ENCODE assay signal across 7 mouse cellular contexts in genomic region chr4:53631316-53632010, GRCm38 (mm10). TPM values are rescaled to one million over a fixed set of nuclear protein-coding genes. Genes with fewer than 3 reads are reported as not detected.
DNase-seq lines count a peak whose midpoint lies in the region; ATAC-seq lines count a peak whose summit lies in the region.

Gene Fsd1l (plus strand): TSS chr4:53631471.

- H3K36me3 ChIP-seq in embryonic facial prominence, embryonic 12.5 days, result no peaks in the 10 kb centered on the region
- no peaks in the 10 kb centered on the region for H3K36me3 ChIP-seq in limb, embryonic 12.5 days
- H3K36me3 ChIP-seq in midbrain, embryonic 13.5 days, result no peaks in the 10 kb centered on the region

- H3K27ac ChIP-seq in embryonic facial prominence, embryonic 12.5 days, result peak within 1 kb of the TSS; percentile 74
- peak within 1 kb of the TSS; percentile 70 for H3K27ac ChIP-seq in limb, embryonic 12.5 days
- H3K27ac ChIP-seq in midbrain, embryonic 13.5 days, result peak within 1 kb of the TSS; percentile 93

- H3K9ac ChIP-seq in embryonic facial prominence, embryonic 12.5 days, result peak within 1 kb of the TSS; percentile 81
- peak within 1 kb of the TSS; percentile 88 for H3K9ac ChIP-seq in limb, embryonic 12.5 days (replicated peaks)
- peak within 1 kb of the TSS; percentile 73 for H3K9ac ChIP-seq in midbrain, embryonic 13.5 days (replicated peaks)

- peaks cover 6% of the 10 kb centered on the region; the same call in 1 of the 2 replicates for H3K4me1 ChIP-seq in embryonic facial prominence, embryonic 12.5 days
- H3K4me1 ChIP-seq in limb, embryonic 12.5 days (replicated peaks), result peaks cover 9% of the 10 kb centered on the region
- peaks cover 49% of the 10 kb centered on the region for H3K4me1 ChIP-seq in midbrain, embryonic 13.5 days (replicated peaks)

- peak within 1 kb of the TSS; percentile 63 for H3K4me2 ChIP-seq in embryonic facial prominence, embryonic 12.5 days (replicated peaks)
- H3K4me2 ChIP-seq in limb, embryonic 12.5 days, result peak within 1 kb of the TSS; percentile 65
- H3K4me2 ChIP-seq in midbrain, embryonic 13.5 days (replicated peaks), result peak within 1 kb of the TSS; percentile 62

- H3K4me3 ChIP-seq in embryonic facial prominence, embryonic 12.5 days, result peak within 1 kb of the TSS; percentile 84
- peak within 1 kb of the TSS; percentile 85 for H3K4me3 ChIP-seq in limb, embryonic 12.5 days (replicated peaks)
- H3K4me3 ChIP-seq in midbrain, embryonic 13.5 days (replicated peaks), result peak within 1 kb of the TSS; percentile 82

- WGBS in embryonic facial prominence, embryonic 12.5 days, result under 1% methylated on average over 87 of the region's 88 CpGs
- WGBS in limb, embryonic 12.5 days, result under 1% methylated on average over 69 of the region's 88 CpGs
- under 1% methylated on average over 70 of the region's 88 CpGs for WGBS in midbrain, embryonic 13.5 days

- H3K9me3 ChIP-seq in embryonic facial prominence, embryonic 12.5 days, result no peaks in the 10 kb centered on the region
- no peaks in the 10 kb centered on the region for H3K9me3 ChIP-seq in limb, embryonic 12.5 days
- no peaks in the 10 kb centered on the region for H3K9me3 ChIP-seq in midbrain, embryonic 13.5 days

- peak; percentile 26 to 66 for DNase-seq in adrenal gland, postnatal 4 days (ENCODE audit: low spot score in 2 of 2)
- peak; percentile 84 to 85 for DNase-seq in heart, adult 18-20 months
- DNase-seq in kidney, adult 18-20 months, result peak; percentile 70
- peak; percentile 17 to 41 for DNase-seq in spleen, adult 18-20 months

- H3K27me3 ChIP-seq in embryonic facial prominence, embryonic 12.5 days, result no peaks in the 10 kb centered on the region
- no peaks in the 10 kb centered on the region for H3K27me3 ChIP-seq in limb, embryonic 12.5 days
- no peaks in the 10 kb centered on the region for H3K27me3 ChIP-seq in midbrain, embryonic 13.5 days

- peak; percentile 81 for ATAC-seq in embryonic facial prominence, embryonic 12.5 days (ENCODE audit: insufficient number of reproducible peaks, insufficient read depth, low FRiP score, low TSS enrichment)
- peak; percentile 81 for ATAC-seq in limb, embryonic 12.5 days (ENCODE audit: insufficient number of reproducible peaks, insufficient read depth, low FRiP score, low TSS enrichment, low read depth)
- peak; percentile 92 for ATAC-seq in midbrain, embryonic 13.5 days

RNA-seq across cellular contexts. Expression of gene Fsd1l, which starts in this region (rescaled TPM):
- 10 to 100 TPM; 14.1 to 17.0 TPM for total RNA-seq in adrenal gland, postnatal 4 days (2021)
- 17.1 and 18.2 TPM in 2 replicates for polyA plus RNA-seq in embryonic facial prominence, embryonic 12.5 days (2016; fragmentation: Nextera tagmentation; extraction: Ambion mirVana)
- 10 to 100 TPM; 53.2 to 53.4 TPM for total RNA-seq in heart, adult 18-20 months (2021)
- polyA plus RNA-seq in limb, embryonic 12.5 days (2016; fragmentation: Nextera tagmentation; extraction: Ambion mirVana), result 14.0 and 15.2 TPM in 2 replicates
- polyA plus RNA-seq in midbrain, embryonic 13.5 days (2015; fragmentation: Nextera tagmentation; extraction: Ambion mirVana), result 41.9 and 43.4 TPM in 2 replicates

Comparison
In these comparisons a context has a peak if more than half of its experiments do, and no peak if none do; other contexts are left out.
1. Peak in every context shown above with its lines: DNase-seq, ATAC-seq, H3K4me3 ChIP-seq and H3K27ac ChIP-seq.
2. DNase-seq: peak in every context shown above with its lines; median percentile 84 in heart, adult 18-20 months; 70 in kidney, adult 18-20 months; 46 in adrenal gland, postnatal 4 days; 29 in spleen, adult 18-20 months.